Mouse (Mus musculus): ENCODE data around the gene Dars2. TPM values are rescaled to one million over a fixed set of nuclear protein-coding genes. Genes with fewer than 3 reads are reported as not detected.

Dars2 gene
- polyA plus RNA-seq, 1 experiment: 13.6 TPM

DNA sequence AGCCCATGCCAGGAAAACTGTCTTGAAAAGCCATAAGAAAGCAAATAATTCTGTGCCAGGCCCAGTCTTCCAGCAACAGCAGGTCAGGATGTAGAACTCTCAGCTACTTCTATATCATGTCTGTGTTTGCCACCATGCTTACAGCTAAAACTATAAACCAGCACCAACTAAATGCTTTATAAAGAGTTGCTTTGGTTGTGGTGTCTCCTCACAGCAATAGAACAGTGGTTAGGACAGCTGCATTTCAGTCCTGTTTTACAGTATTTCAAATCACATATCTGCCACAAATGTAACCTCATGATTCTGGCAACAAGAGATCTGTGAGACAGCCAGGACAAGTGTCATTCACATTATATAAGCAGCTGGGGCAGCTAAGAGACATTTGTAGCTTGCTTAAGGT, 29.6 kb downstream of the Dars2 start:
- Histone ChIP-seq H3K36me3 (ENCODE audit: control insufficient read depth, insufficient read depth, low read length) (peaks cover 41% of the 10 kb centered on the region), H3K27me3 (ENCODE audit: control insufficient read depth, insufficient read depth, low read length) (no peaks in the 10 kb centered on the region)

DNA sequence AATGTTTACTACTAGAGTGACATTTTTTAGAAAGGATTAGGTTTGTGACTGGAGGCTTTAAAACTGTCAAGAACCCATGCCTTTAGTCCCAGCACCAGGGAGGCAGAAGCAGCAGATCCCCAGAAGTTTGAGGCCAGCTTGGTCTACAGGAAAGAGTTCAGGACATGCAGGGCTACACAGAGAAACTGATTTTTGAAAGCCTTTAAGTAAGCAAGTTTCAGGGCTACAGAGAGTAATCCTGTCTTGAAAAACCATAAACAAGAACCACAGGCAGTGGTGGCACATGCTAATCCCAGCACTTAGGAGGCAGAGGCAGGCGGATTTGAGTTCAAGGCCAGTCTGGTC, 30.1 kb downstream of the Dars2 start:
- 96% methylated on average over 1 of the region's 1 CpGs for WGBS
- no peak for TF ChIP-seq POLR2A (IDR thresholded peaks at IDR 0.05; ENCODE audit: control insufficient read depth, extremely low read depth, insufficient read depth, low read length, poor library complexity)
- no peak overlapping the region for H3K4me3 ChIP-seq (ENCODE audit: control insufficient read depth, insufficient read depth, low read length)
- no peak for DNase-seq
- H3K27me3 ChIP-seq (ENCODE audit: control insufficient read depth, insufficient read depth, low read length): no peaks in the 10 kb centered on the region
- peaks cover 41% of the 10 kb centered on the region for H3K36me3 ChIP-seq (ENCODE audit: control insufficient read depth, insufficient read depth, low read length)
- H3K27ac ChIP-seq (ENCODE audit: control insufficient read depth, insufficient read depth, low read length): no peak overlapping the region
- H3K4me1 ChIP-seq (replicated peaks; ENCODE audit: control insufficient read depth, insufficient read depth, low read length): peaks cover 4% of the 10 kb centered on the region; the same call in 1 of the 2 replicates

More for the DNA sequence above, 29.6 kb downstream of the Dars2 start:
- no peak for TF ChIP-seq CTCF (IDR thresholded peaks at IDR 0.05; ENCODE audit: borderline replicate concordance, control insufficient read depth, extremely low read depth, insufficient read depth, low read length, poor library complexity)
- no peak for TF ChIP-seq POLR2A (IDR thresholded peaks at IDR 0.05; ENCODE audit: control insufficient read depth, extremely low read depth, insufficient read depth, low read length, poor library complexity)
- DNase-seq: no peak
- H3K4me3 ChIP-seq (ENCODE audit: control insufficient read depth, insufficient read depth, low read length): no peak overlapping the region
- no peak overlapping the region for H3K27ac ChIP-seq (ENCODE audit: control insufficient read depth, insufficient read depth, low read length)
- H3K4me1 ChIP-seq (replicated peaks; ENCODE audit: control insufficient read depth, insufficient read depth, low read length): peaks cover 4% of the 10 kb centered on the region; the same call in 1 of the 2 replicates

DNA sequence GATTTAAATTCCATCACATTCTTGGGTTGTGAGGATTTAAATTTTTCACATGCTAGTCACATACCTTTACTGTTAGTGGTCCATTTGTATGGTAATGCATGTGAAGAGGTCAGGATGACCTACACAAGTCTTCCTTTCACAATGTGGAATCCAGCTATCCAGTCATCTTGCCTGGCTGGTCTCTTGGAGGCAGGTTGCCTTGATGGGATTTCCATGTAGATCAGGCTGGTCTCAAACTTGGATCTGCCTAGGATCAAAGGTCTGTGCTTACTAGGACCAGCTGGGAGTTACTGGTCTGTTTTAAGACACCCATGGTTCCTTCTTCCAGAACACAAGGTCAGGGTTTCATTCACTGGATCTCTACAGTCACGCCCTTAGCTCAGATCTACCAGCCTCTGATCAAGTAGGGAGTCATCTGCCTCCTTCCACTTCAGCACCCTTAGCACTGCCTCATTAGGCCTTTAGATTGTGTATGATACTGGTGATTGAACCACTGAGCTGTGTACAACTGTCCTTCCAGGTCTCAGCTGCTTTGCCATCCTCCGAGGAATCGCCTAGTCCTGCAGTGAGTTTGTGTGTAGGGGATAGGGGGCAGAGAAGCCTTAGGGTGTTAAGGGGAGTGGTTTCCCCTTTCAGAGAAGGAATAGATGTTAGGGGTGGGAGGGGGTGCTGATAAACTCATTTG, 30.6 kb downstream of the Dars2 start:
- TF ChIP-seq POLR2A (IDR thresholded peaks at IDR 0.05; ENCODE audit: control insufficient read depth, extremely low read depth, insufficient read depth, low read length, poor library complexity) (no peak), CTCF (IDR thresholded peaks at IDR 0.05; ENCODE audit: borderline replicate concordance, control insufficient read depth, extremely low read depth, insufficient read depth, low read length, poor library complexity) (no peak)
- WGBS: 73% methylated on average over 3 of the region's 3 CpGs
- H3K27ac ChIP-seq (ENCODE audit: control insufficient read depth, insufficient read depth, low read length): no peak overlapping the region
- no peak overlapping the region for H3K4me3 ChIP-seq (ENCODE audit: control insufficient read depth, insufficient read depth, low read length)
- no peak for DNase-seq
- H3K4me1 ChIP-seq (replicated peaks; ENCODE audit: control insufficient read depth, insufficient read depth, low read length): peaks cover 4% of the 10 kb centered on the region; the same call in 1 of the 2 replicates
- peaks cover 41% of the 10 kb centered on the region for H3K36me3 ChIP-seq (ENCODE audit: control insufficient read depth, insufficient read depth, low read length)
- H3K27me3 ChIP-seq (ENCODE audit: control insufficient read depth, insufficient read depth, low read length): no peaks in the 10 kb centered on the region

DNA sequence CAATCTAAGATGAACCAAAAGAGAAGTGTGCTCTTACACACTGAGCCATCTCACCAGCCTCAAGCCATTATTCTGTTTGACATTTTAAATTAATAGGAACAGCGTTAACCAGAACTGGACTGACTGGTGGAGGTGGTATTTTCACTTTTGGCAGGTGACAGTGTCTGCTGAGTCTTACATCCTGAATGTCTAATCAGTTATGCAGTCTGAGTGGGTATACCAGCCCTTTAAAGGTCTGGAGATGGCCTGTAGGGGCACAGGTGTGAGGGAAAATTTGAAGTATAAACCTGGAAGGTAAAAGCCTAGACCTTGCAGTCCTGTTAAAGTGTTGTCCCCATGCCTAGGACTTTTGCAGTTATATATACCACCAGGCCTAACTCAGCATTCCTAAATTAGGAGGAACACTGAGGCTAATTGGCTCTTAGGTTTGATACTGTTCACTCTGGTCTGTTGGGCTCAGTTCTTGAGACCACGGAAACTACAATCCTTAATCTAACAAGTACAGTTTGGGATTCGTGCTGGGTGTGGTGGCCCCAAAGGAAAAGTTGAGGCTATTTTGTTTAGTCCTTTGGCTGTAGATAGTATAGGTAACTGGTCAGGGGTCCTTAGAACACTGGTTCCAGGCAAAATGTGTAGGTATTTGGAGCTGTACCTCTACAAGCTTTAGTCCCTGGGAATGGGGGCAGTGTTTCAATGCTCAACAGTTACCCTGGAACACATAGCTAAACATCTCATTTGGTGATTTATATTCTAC, 31.3 kb downstream of the Dars2 start:
- WGBS: 81% methylated on average over 3 of the region's 3 CpGs
- Histone ChIP-seq H3K4me3 (ENCODE audit: control insufficient read depth, insufficient read depth, low read length) (no peak overlapping the region), H3K27me3 (ENCODE audit: control insufficient read depth, insufficient read depth, low read length) (no peaks in the 10 kb centered on the region), H3K27ac (ENCODE audit: control insufficient read depth, insufficient read depth, low read length) (no peak overlapping the region), H3K36me3 (ENCODE audit: control insufficient read depth, insufficient read depth, low read length) (peaks cover 41% of the 10 kb centered on the region), H3K4me1 (replicated peaks; ENCODE audit: control insufficient read depth, insufficient read depth, low read length) (peaks cover 4% of the 10 kb centered on the region; the same call in 1 of the 2 replicates)
- no peak for DNase-seq
- TF ChIP-seq POLR2A (IDR thresholded peaks at IDR 0.05; ENCODE audit: control insufficient read depth, extremely low read depth, insufficient read depth, low read length, poor library complexity): no peak
- TF ChIP-seq CTCF (IDR thresholded peaks at IDR 0.05; ENCODE audit: borderline replicate concordance, control insufficient read depth, extremely low read depth, insufficient read depth, low read length, poor library complexity): no peak

DNA sequence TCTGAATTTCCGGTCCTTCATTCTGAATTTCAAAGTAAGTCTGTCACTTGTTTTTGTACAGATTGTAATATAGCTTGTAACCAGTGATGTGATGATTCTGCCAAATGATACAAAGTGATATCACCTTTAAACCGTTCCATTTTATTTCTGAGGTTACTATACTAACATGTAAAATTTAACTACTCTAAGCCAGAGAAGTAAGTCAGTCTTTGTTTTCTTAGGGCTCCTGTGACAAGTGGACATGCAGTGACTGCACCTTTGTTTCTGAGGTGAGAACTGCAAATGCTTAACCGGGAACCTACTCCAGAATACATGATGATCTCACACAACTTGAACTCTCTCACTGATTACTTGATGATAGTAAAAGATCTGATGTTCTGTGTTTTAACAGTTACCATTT, 32.5 kb downstream of the Dars2 start:
- no peak overlapping the region for H3K4me3 ChIP-seq (ENCODE audit: control insufficient read depth, insufficient read depth, low read length)
- H3K27ac ChIP-seq (ENCODE audit: control insufficient read depth, insufficient read depth, low read length): no peak overlapping the region
- H3K36me3 ChIP-seq (ENCODE audit: control insufficient read depth, insufficient read depth, low read length): peaks cover 35% of the 10 kb centered on the region
- no peaks in the 10 kb centered on the region for H3K27me3 ChIP-seq (ENCODE audit: control insufficient read depth, insufficient read depth, low read length)
- no peak for DNase-seq
- TF ChIP-seq POLR2A (IDR thresholded peaks at IDR 0.05; ENCODE audit: control insufficient read depth, extremely low read depth, insufficient read depth, low read length, poor library complexity) (no peak), CTCF (IDR thresholded peaks at IDR 0.05; ENCODE audit: borderline replicate concordance, control insufficient read depth, extremely low read depth, insufficient read depth, low read length, poor library complexity) (no peak)
- WGBS: 73% methylated on average over 3 of the region's 3 CpGs
- peaks cover 4% of the 10 kb centered on the region; the same call in 1 of the 2 replicates for H3K4me1 ChIP-seq (replicated peaks; ENCODE audit: control insufficient read depth, insufficient read depth, low read length)

DNA sequence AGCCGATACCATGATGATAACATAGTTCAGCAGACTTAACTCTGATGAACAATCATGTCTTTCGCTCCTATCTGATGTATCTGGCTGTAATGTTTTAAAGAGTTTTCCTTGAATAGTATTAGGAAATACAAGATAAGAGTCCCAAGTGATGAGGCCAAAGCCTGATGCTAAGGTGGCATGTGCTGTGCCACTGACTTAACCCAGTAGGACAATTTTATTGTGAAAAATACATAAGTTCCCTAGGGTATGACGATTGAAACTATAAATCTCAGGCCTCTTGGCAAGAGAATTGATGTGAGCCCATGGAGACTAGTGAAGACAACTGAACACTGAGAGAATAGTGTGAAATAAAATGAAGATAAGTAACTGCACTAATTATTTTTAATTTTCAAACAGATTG, 32.9 kb downstream of the Dars2 start:
- Histone ChIP-seq H3K36me3 (ENCODE audit: control insufficient read depth, insufficient read depth, low read length) (peaks cover 34% of the 10 kb centered on the region), H3K4me1 (replicated peaks; ENCODE audit: control insufficient read depth, insufficient read depth, low read length) (peaks cover 4% of the 10 kb centered on the region; the same call in 1 of the 2 replicates), H3K27me3 (ENCODE audit: control insufficient read depth, insufficient read depth, low read length) (no peaks in the 10 kb centered on the region), H3K4me3 (ENCODE audit: control insufficient read depth, insufficient read depth, low read length) (no peak overlapping the region), H3K27ac (ENCODE audit: control insufficient read depth, insufficient read depth, low read length) (no peak overlapping the region)
- no peak for DNase-seq
- TF ChIP-seq CTCF (IDR thresholded peaks at IDR 0.05; ENCODE audit: borderline replicate concordance, control insufficient read depth, extremely low read depth, insufficient read depth, low read length, poor library complexity) (no peak), POLR2A (IDR thresholded peaks at IDR 0.05; ENCODE audit: control insufficient read depth, extremely low read depth, insufficient read depth, low read length, poor library complexity) (no peak)
- WGBS: 55% methylated on average over 3 of the region's 3 CpGs
